Mouse (Mus musculus): Measurements from ENCODE around the gene Esr1. TPM values are rescaled to one million over a fixed set of nuclear protein-coding genes. Genes with fewer than 3 reads are reported as not detected.

Esr1 gene
- polyA plus RNA-seq, 1 experiment from 2014 or later: 0.54 TPM

DNA sequence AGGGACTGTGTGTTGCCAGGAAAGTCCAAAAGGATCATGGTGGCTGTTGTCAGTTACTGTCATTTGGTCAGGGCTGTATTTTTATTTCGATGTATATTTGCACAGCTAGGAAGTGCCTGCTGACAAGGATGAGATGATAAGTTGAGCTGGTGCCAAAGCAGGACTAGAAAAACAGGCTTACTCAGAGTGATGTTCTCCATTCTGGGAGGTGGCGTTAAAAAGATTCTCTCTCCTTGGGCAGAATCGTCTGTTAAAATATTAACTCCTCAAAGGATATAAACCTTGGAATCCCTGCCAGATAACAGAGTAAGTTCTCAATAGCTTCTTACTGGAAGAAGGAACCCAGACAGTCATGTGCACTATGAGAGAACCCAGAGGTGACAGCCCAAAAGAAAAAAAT is 382.4 kb downstream of the Esr1 start:
- H3K36me3 ChIP-seq (ENCODE audit: control insufficient read depth, insufficient read depth, low read length): no peaks in the 10 kb centered on the region
- ATAC-seq (ENCODE audit: insufficient read depth, low FRiP score): no peak
- 56% methylated on average over 3 of the region's 3 CpGs for WGBS
- no peaks in the 10 kb centered on the region for H3K4me1 ChIP-seq (ENCODE audit: control insufficient read depth, insufficient read depth, low read length)
- H3K27me3 ChIP-seq (ENCODE audit: control insufficient read depth, insufficient read depth, low read length): no peaks in the 10 kb centered on the region
- no peak overlapping the region for H3K9ac ChIP-seq (ENCODE audit: low read length)
- H3K9me3 ChIP-seq (replicated peaks; ENCODE audit: control insufficient read depth, low read length): no peaks in the 10 kb centered on the region
- H3K4me2 ChIP-seq (ENCODE audit: low read depth, low read length): no peak overlapping the region
- no peak overlapping the region for H3K4me3 ChIP-seq (replicated peaks; ENCODE audit: low read length)
- H3K27ac ChIP-seq (ENCODE audit: low read length): no peak overlapping the region

DNA sequence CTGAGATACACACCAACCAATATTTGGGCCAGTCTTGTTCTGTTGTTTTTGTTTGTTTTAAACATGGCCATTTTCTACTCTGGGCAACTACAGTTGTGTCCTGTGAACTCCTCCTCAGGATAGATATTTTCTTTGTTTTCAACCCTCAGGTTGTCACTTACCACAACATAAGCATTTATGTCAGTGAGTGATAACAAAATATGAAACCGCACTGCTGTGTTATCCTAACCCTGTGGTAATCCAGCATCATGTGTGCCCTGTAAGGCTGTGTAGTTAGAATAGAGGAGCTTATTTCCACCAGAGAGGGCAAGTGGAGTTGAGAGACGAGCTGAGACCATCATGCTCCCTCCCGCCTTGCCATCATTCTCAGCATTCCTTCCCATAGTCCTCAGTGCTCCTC is 385.2 kb downstream of the Esr1 start:
- no peaks in the 10 kb centered on the region for H3K27me3 ChIP-seq (ENCODE audit: control insufficient read depth, insufficient read depth, low read length)
- no peak overlapping the region for H3K27ac ChIP-seq (ENCODE audit: low read length)
- WGBS: 77% methylated on average over 3 of the region's 3 CpGs
- no peak overlapping the region for H3K4me2 ChIP-seq (ENCODE audit: low read depth, low read length)
- ATAC-seq (ENCODE audit: insufficient read depth, low FRiP score): no peak
- H3K4me3 ChIP-seq (replicated peaks; ENCODE audit: low read length): no peak overlapping the region
- no peaks in the 10 kb centered on the region for H3K4me1 ChIP-seq (ENCODE audit: control insufficient read depth, insufficient read depth, low read length)
- no peaks in the 10 kb centered on the region for H3K36me3 ChIP-seq (ENCODE audit: control insufficient read depth, insufficient read depth, low read length)
- no peaks in the 10 kb centered on the region for H3K9me3 ChIP-seq (replicated peaks; ENCODE audit: control insufficient read depth, low read length)
- H3K9ac ChIP-seq (ENCODE audit: low read length): no peak overlapping the region

DNA sequence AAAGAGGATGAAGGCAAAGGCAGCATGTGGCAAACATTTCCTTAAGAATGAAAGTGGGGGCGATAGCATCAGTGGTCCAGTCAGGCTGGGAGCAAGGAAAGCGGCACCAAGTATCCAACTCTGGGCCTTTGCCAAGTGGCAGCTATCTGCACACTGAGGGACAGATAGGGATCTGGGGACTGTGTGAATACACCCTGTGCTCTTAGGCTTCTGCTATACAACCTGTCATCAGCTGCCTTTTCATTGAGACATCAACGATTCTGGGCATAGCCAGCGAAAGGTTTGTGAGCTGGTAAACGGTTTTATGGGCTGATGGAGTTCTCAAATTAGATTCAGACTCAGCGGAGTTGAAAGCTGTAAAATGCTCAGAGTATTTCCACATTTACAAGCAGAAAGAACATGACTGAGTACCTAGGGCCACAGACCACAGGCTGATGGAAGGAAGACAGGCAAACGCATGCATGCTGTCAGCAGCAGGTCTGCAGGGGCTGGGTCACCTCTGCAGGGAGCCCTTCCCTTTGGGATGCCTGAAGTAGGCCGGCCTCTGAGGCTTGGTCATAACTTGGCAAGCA is 397.5 kb downstream of the Esr1 start:
- no peaks in the 10 kb centered on the region for H3K4me1 ChIP-seq (ENCODE audit: control insufficient read depth, insufficient read depth, low read length)
- no peak for ATAC-seq (ENCODE audit: insufficient read depth, low FRiP score)
- 81% methylated on average over 8 of the region's 8 CpGs for WGBS

DNA sequence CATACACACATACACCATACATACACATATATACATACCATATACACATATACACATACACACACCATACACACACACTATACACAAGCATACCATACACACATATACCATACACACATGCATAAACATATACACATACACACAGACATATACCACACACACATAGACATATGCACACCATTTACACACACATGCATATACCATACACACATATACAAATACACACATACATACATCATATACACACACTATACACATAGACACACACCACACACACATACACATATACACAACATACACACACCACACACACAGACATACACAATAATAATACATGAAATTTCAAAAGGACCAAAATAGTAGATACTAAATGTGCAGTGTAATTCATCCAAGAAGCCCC is 400.6 kb downstream of the Esr1 start:
- H3K27me3 ChIP-seq (ENCODE audit: control insufficient read depth, insufficient read depth, low read length): no peaks in the 10 kb centered on the region
- H3K4me3 ChIP-seq (replicated peaks; ENCODE audit: low read length): no peak overlapping the region
- no peaks in the 10 kb centered on the region for H3K36me3 ChIP-seq (ENCODE audit: control insufficient read depth, insufficient read depth, low read length)
- no peaks in the 10 kb centered on the region for H3K4me1 ChIP-seq (ENCODE audit: control insufficient read depth, insufficient read depth, low read length)
- H3K9ac ChIP-seq (ENCODE audit: low read length): no peak overlapping the region
- no peaks in the 10 kb centered on the region for H3K9me3 ChIP-seq (replicated peaks; ENCODE audit: control insufficient read depth, low read length)
- H3K27ac ChIP-seq (ENCODE audit: low read length): no peak overlapping the region
- H3K4me2 ChIP-seq (ENCODE audit: low read depth, low read length): no peak overlapping the region
- ATAC-seq (ENCODE audit: insufficient read depth, low FRiP score): no peak

More for the DNA sequence above, 397.5 kb downstream of the Esr1 start:
- Histone ChIP-seq H3K9me3 (replicated peaks; ENCODE audit: control insufficient read depth, low read length) (no peaks in the 10 kb centered on the region), H3K4me3 (replicated peaks; ENCODE audit: low read length) (no peak overlapping the region), H3K27me3 (ENCODE audit: control insufficient read depth, insufficient read depth, low read length) (no peaks in the 10 kb centered on the region), H3K27ac (ENCODE audit: low read length) (no peak overlapping the region), H3K9ac (ENCODE audit: low read length) (no peak overlapping the region), H3K4me2 (ENCODE audit: low read depth, low read length) (no peak overlapping the region), H3K36me3 (ENCODE audit: control insufficient read depth, insufficient read depth, low read length) (no peaks in the 10 kb centered on the region)

DNA sequence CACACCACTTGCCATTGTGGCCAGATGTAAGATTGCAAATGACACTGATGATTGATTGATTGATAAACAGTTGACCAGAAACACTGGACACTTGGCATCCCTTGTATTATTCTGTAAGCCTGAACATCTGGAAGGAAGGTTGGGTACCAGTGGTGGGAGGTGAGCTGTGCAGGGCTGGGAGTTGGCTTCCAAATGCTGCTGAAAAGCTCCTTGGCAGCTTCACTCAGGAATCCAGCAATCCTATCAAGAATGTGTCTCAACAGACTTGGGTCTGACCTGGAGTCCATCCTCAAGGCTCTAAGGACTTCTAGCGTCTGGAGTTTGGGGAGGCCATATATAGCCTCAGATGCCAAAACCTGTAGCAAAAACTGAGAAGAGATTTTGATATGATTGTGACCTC is 403.6 kb downstream of the Esr1 start:
- H3K9ac ChIP-seq (ENCODE audit: low read length): no peak overlapping the region

DNA sequence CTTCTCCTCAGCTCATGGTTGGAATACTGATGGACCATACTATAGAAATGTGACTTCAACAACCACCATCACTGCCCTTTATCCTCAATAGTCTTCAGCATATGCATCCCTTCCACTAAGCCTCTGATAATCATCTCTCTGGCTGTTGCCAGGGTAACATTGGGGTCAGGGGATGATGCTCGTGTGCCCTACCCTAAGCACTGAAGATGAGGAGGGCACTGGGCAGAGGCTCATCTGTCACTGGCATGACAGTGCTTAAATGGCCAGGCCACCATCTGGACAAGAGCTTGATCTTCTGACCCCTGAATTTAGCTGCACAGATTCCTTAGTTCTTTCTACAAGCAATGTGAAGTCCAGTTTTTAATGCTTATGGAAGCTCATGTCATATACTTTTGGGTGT is 405.8 kb downstream of the Esr1 start:
- no peaks in the 10 kb centered on the region for H3K9me3 ChIP-seq (replicated peaks; ENCODE audit: control insufficient read depth, low read length)
- H3K4me1 ChIP-seq (ENCODE audit: control insufficient read depth, insufficient read depth, low read length): no peaks in the 10 kb centered on the region
- H3K4me2 ChIP-seq (ENCODE audit: low read depth, low read length): no peak overlapping the region
- no peaks in the 10 kb centered on the region for H3K27me3 ChIP-seq (ENCODE audit: control insufficient read depth, insufficient read depth, low read length)
- no peaks in the 10 kb centered on the region for H3K36me3 ChIP-seq (ENCODE audit: control insufficient read depth, insufficient read depth, low read length)
- ATAC-seq (ENCODE audit: insufficient read depth, low FRiP score): no peak
- H3K4me3 ChIP-seq (replicated peaks; ENCODE audit: low read length): no peak overlapping the region
- H3K9ac ChIP-seq (ENCODE audit: low read length): no peak overlapping the region
- no peak overlapping the region for H3K27ac ChIP-seq (ENCODE audit: low read length)
- WGBS: 70% methylated on average over 1 of the region's 1 CpGs

More for the DNA sequence above, 403.6 kb downstream of the Esr1 start:
- no peak overlapping the region for H3K4me2 ChIP-seq (ENCODE audit: low read depth, low read length)
- H3K4me1 ChIP-seq (ENCODE audit: control insufficient read depth, insufficient read depth, low read length): no peaks in the 10 kb centered on the region
- ATAC-seq (ENCODE audit: insufficient read depth, low FRiP score): no peak
- no peaks in the 10 kb centered on the region for H3K36me3 ChIP-seq (ENCODE audit: control insufficient read depth, insufficient read depth, low read length)
- no peaks in the 10 kb centered on the region for H3K27me3 ChIP-seq (ENCODE audit: control insufficient read depth, insufficient read depth, low read length)
- no peak overlapping the region for H3K4me3 ChIP-seq (replicated peaks; ENCODE audit: low read length)
- 57% methylated on average over 1 of the region's 1 CpGs for WGBS
- no peaks in the 10 kb centered on the region for H3K9me3 ChIP-seq (replicated peaks; ENCODE audit: control insufficient read depth, low read length)
- H3K27ac ChIP-seq (ENCODE audit: low read length): no peak overlapping the region

DNA sequence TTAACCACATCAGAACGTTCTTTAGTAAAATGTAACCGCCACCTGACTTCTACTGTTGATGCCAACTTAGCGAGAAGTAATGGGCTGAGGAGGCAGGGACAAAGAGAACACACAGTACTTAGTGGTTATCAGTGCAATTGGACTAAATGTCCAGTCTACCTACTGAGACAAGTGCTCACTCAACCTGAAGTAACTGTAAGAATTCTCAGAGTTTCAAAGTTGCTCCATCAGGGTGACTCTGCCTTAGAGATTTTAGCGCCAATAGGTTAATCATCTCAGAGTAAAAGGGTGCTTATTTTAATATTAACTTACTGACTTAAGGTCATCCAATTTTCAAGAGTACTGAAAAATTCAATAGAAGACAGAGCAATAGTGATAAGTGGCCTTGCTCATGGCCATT is 414.5 kb downstream of the Esr1 start:
- Histone ChIP-seq H3K9me3 (replicated peaks; ENCODE audit: control insufficient read depth, low read length) (no peaks in the 10 kb centered on the region), H3K4me1 (ENCODE audit: control insufficient read depth, insufficient read depth, low read length) (no peaks in the 10 kb centered on the region), H3K36me3 (ENCODE audit: control insufficient read depth, insufficient read depth, low read length) (no peaks in the 10 kb centered on the region), H3K27me3 (ENCODE audit: control insufficient read depth, insufficient read depth, low read length) (no peaks in the 10 kb centered on the region), H3K4me2 (ENCODE audit: low read depth, low read length) (no peak overlapping the region), H3K4me3 (replicated peaks; ENCODE audit: low read length) (no peak overlapping the region), H3K9ac (ENCODE audit: low read length) (no peak overlapping the region), H3K27ac (ENCODE audit: low read length) (no peak overlapping the region)
- 96% methylated on average over 4 of the region's 4 CpGs for WGBS
- ATAC-seq (ENCODE audit: insufficient read depth, low FRiP score): no peak

DNA sequence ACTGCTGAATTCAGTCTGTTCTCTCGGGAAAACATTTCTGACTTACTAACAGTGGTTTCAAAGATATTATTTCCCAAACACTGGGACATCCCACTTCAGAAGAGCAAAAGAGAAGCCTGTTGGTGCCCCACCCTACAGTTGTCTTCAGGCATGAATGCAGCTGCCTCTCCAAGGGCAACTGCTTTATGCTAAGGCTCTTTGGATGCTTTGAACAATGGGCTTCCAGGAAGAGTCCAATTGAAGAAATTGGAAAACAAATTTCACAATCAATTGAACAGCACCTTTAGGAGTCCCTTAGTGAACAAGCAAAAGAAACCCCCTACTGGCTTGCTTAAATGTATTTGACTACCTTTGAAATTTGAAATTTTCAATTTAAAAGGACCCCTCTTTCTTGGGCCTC is 415.8 kb downstream of the Esr1 start:
- no peaks in the 10 kb centered on the region for H3K4me1 ChIP-seq (ENCODE audit: control insufficient read depth, insufficient read depth, low read length)
- no peak overlapping the region for H3K4me2 ChIP-seq (ENCODE audit: low read depth, low read length)
- H3K4me3 ChIP-seq (replicated peaks; ENCODE audit: low read length): no peak overlapping the region
- no peaks in the 10 kb centered on the region for H3K9me3 ChIP-seq (replicated peaks; ENCODE audit: control insufficient read depth, low read length)
- 93% methylated on average over 1 of the region's 1 CpGs for WGBS
- H3K27me3 ChIP-seq (ENCODE audit: control insufficient read depth, insufficient read depth, low read length): no peaks in the 10 kb centered on the region
- H3K9ac ChIP-seq (ENCODE audit: low read length): no peak overlapping the region
- no peak overlapping the region for H3K27ac ChIP-seq (ENCODE audit: low read length)
- H3K36me3 ChIP-seq (ENCODE audit: control insufficient read depth, insufficient read depth, low read length): no peaks in the 10 kb centered on the region
- no peak for ATAC-seq (ENCODE audit: insufficient read depth, low FRiP score)

DNA sequence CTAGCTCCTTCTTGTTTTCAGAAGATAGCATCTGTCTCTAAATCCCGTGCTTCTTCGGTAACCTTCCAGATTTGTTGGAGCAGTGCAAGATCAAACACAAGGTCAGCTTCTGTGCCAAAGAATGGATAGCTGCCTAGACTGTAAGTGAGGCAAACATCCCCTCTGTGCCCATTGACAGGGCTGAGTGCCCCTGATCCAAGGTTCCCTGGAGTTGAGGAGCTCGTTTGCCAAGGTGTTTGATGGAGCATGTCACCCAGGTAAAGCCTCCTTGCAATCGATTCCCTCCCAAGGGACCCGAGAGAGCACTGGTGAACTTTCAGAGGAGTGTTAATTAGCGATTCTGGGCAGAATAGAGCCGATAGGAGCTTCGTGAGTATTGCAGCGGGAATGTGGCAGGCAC is 416.9 kb downstream of the Esr1 start:
- no peak overlapping the region for H3K4me3 ChIP-seq (replicated peaks; ENCODE audit: low read length)
- H3K4me1 ChIP-seq (ENCODE audit: control insufficient read depth, insufficient read depth, low read length): no peaks in the 10 kb centered on the region
- ATAC-seq (ENCODE audit: insufficient read depth, low FRiP score): no peak
- no peak overlapping the region for H3K9ac ChIP-seq (ENCODE audit: low read length)
- 84% methylated on average over 9 of the region's 9 CpGs for WGBS
- no peaks in the 10 kb centered on the region for H3K27me3 ChIP-seq (ENCODE audit: control insufficient read depth, insufficient read depth, low read length)
- no peak overlapping the region for H3K27ac ChIP-seq (ENCODE audit: low read length)
- no peaks in the 10 kb centered on the region for H3K36me3 ChIP-seq (ENCODE audit: control insufficient read depth, insufficient read depth, low read length)
- no peak overlapping the region for H3K4me2 ChIP-seq (ENCODE audit: low read depth, low read length)
- H3K9me3 ChIP-seq (replicated peaks; ENCODE audit: control insufficient read depth, low read length): no peaks in the 10 kb centered on the region

DNA sequence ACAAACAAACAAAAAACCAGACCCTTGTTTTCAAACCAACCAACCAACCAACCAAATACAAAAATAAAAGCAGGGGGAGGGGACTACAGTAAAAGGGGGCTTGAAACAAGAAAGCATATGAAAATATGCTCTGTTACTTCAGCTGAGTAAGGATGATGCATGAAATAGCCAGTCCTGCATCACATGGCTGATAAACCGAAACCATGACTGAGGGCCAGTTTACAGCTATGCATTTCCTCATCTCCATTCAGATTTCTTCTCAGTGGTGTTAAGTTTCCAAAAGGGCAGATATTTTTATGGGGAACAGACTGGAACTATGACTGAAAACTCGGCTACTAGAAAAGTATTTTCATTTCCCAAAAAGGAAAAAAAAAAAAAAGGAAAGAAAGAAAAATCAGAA is 417.8 kb downstream of the Esr1 start:
- no peak overlapping the region for H3K4me2 ChIP-seq (ENCODE audit: low read depth, low read length)
- ATAC-seq (ENCODE audit: insufficient read depth, low FRiP score): no peak
- WGBS: 82% methylated on average over 2 of the region's 2 CpGs
- H3K9ac ChIP-seq (ENCODE audit: low read length): no peak overlapping the region
- no peaks in the 10 kb centered on the region for H3K27me3 ChIP-seq (ENCODE audit: control insufficient read depth, insufficient read depth, low read length)
- no peaks in the 10 kb centered on the region for H3K4me1 ChIP-seq (ENCODE audit: control insufficient read depth, insufficient read depth, low read length)
- H3K9me3 ChIP-seq (replicated peaks; ENCODE audit: control insufficient read depth, low read length): no peaks in the 10 kb centered on the region
- H3K36me3 ChIP-seq (ENCODE audit: control insufficient read depth, insufficient read depth, low read length): no peaks in the 10 kb centered on the region
- no peak overlapping the region for H3K27ac ChIP-seq (ENCODE audit: low read length)
- no peak overlapping the region for H3K4me3 ChIP-seq (replicated peaks; ENCODE audit: low read length)
